Mouse (Mus musculus): ENCODE measurements around the gene Kcnc1. TPM values are rescaled to one million over a fixed set of nuclear protein-coding genes. Genes with fewer than 3 reads are reported as not detected.
A peak's percentile ranks its signal among the peaks of the same experiment; 100 is the strongest.

Kcnc1 gene
- polyA plus RNA-seq, 1 experiment from 2014 or later, result 0.50 TPM

- WGBS, result 93% methylated on average over 3 of the region's 3 CpGs
- H3K9me3 ChIP-seq (ENCODE audit: control insufficient read depth, low read length), result no peaks in the 10 kb centered on the region
- H3K9ac ChIP-seq (ENCODE audit: low read depth, low read length), result no peak overlapping the region
- peaks cover 10% of the 10 kb centered on the region for H3K4me1 ChIP-seq (ENCODE audit: control insufficient read depth, insufficient read depth, low read length)
- H3K4me3 ChIP-seq (ENCODE audit: low read length), result no peak overlapping the region
- H3K4me2 ChIP-seq (ENCODE audit: low read depth, low read length), result no peak overlapping the region
- ATAC-seq, result no peak
- H3K27me3 ChIP-seq (replicated peaks; ENCODE audit: control insufficient read depth, insufficient read depth, low read length), result no peaks in the 10 kb centered on the region
- no peaks in the 10 kb centered on the region for H3K36me3 ChIP-seq (ENCODE audit: control insufficient read depth, insufficient read depth, low read length)
- H3K27ac ChIP-seq (ENCODE audit: low read length), result no peak overlapping the region
Observed at GRCm38 (mm10) chr7:46477456-46477855, 81.2 kb downstream of the Kcnc1 start.

- WGBS, result 63% methylated on average over 6 of the region's 6 CpGs
- Histone ChIP-seq H3K36me3 (ENCODE audit: control insufficient read depth, insufficient read depth, low read length) (no peaks in the 10 kb centered on the region), H3K9me3 (ENCODE audit: control insufficient read depth, low read length) (no peaks in the 10 kb centered on the region), H3K27ac (ENCODE audit: low read length) (no peak overlapping the region), H3K27me3 (replicated peaks; ENCODE audit: control insufficient read depth, insufficient read depth, low read length) (no peaks in the 10 kb centered on the region), H3K9ac (ENCODE audit: low read depth, low read length) (no peak overlapping the region), H3K4me3 (ENCODE audit: low read length) (no peak overlapping the region), H3K4me2 (ENCODE audit: low read depth, low read length) (no peak overlapping the region), H3K4me1 (ENCODE audit: control insufficient read depth, insufficient read depth, low read length) (peaks cover 8% of the 10 kb centered on the region)
- no peak for ATAC-seq
Observed at GRCm38 (mm10) chr7:46479793-46480192, 83.5 kb downstream of the Kcnc1 start.

- Histone ChIP-seq H3K36me3 (ENCODE audit: control insufficient read depth, insufficient read depth, low read length) (no peaks in the 10 kb centered on the region), H3K27ac (ENCODE audit: low read length) (no peak overlapping the region), H3K4me3 (ENCODE audit: low read length) (no peak overlapping the region), H3K9me3 (ENCODE audit: control insufficient read depth, low read length) (no peaks in the 10 kb centered on the region), H3K27me3 (replicated peaks; ENCODE audit: control insufficient read depth, insufficient read depth, low read length) (no peaks in the 10 kb centered on the region), H3K4me2 (ENCODE audit: low read depth, low read length) (no peak overlapping the region), H3K4me1 (ENCODE audit: control insufficient read depth, insufficient read depth, low read length) (peaks cover 8% of the 10 kb centered on the region), H3K9ac (ENCODE audit: low read depth, low read length) (no peak overlapping the region)
- ATAC-seq, result peak; percentile 59
- 56% methylated on average over 2 of the region's 2 CpGs for WGBS
Observed at GRCm38 (mm10) chr7:46482099-46482531, 85.8 kb downstream of the Kcnc1 start.

DNA sequence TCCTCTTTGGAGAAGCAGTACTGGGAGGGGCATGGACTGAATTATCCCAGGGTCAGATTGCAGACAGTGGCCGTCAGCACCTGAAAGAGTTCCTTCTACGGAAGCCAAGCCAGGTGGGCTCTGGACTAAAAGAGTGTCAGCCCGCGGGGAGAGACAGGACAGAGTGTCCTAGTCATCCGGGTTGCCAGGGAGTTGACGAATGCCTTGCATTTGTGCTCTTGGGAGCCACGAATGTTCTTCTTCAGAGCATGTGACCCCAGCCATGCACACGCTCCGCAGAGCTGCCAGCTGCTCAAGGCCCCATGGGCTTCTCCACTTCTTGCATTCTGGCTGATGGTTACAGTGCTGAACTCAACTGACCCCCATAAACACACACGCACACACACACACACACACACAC, 86.8 kb downstream of the Kcnc1 start:
- Histone ChIP-seq H3K4me3 (ENCODE audit: low read length) (no peak overlapping the region), H3K36me3 (ENCODE audit: control insufficient read depth, insufficient read depth, low read length) (no peaks in the 10 kb centered on the region), H3K9ac (ENCODE audit: low read depth, low read length) (no peak overlapping the region), H3K4me2 (ENCODE audit: low read depth, low read length) (no peak overlapping the region), H3K9me3 (ENCODE audit: control insufficient read depth, low read length) (no peaks in the 10 kb centered on the region), H3K27me3 (replicated peaks; ENCODE audit: control insufficient read depth, insufficient read depth, low read length) (no peaks in the 10 kb centered on the region), H3K4me1 (ENCODE audit: control insufficient read depth, insufficient read depth, low read length) (peaks cover 8% of the 10 kb centered on the region), H3K27ac (ENCODE audit: low read length) (no peak overlapping the region)
- ATAC-seq, result no peak
- WGBS, result 63% methylated on average over 10 of the region's 10 CpGs

DNA sequence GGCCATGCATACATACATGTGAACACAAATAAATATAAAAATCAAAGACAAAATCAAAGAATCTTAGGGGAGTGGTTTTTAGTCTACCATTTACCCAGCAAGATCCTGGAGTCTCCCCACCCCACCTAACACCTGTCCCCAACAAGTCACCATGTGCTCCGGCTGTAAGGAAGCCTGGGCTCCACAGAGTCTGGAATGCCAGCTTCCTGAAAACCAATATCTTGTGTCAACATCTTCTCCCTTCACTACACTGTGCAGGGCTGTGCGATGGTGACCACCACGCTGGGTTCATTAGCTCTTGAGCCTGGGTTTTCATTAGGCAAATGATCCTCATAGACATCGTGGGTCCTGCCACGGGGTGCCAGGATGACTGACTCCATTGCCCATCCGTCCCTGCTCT, 87.9 kb downstream of the Kcnc1 start:
- H3K9ac ChIP-seq (ENCODE audit: low read depth, low read length), result no peak overlapping the region
- H3K27me3 ChIP-seq (replicated peaks; ENCODE audit: control insufficient read depth, insufficient read depth, low read length), result no peaks in the 10 kb centered on the region
- no peaks in the 10 kb centered on the region for H3K36me3 ChIP-seq (ENCODE audit: control insufficient read depth, insufficient read depth, low read length)
- no peaks in the 10 kb centered on the region for H3K9me3 ChIP-seq (ENCODE audit: control insufficient read depth, low read length)
- no peak for ATAC-seq
- H3K4me1 ChIP-seq (ENCODE audit: control insufficient read depth, insufficient read depth, low read length), result peaks cover 8% of the 10 kb centered on the region
- H3K4me2 ChIP-seq (ENCODE audit: low read depth, low read length), result no peak overlapping the region
- H3K27ac ChIP-seq (ENCODE audit: low read length), result no peak overlapping the region
- WGBS, result 77% methylated on average over 6 of the region's 6 CpGs
- H3K4me3 ChIP-seq (ENCODE audit: low read length), result no peak overlapping the region

- no peak for ATAC-seq
- H3K27me3 ChIP-seq (replicated peaks; ENCODE audit: control insufficient read depth, insufficient read depth, low read length), result no peaks in the 10 kb centered on the region
- H3K4me3 ChIP-seq (ENCODE audit: low read length), result no peak overlapping the region
- H3K4me1 ChIP-seq (ENCODE audit: control insufficient read depth, insufficient read depth, low read length), result peaks cover 8% of the 10 kb centered on the region
- WGBS, result 86% methylated on average over 5 of the region's 5 CpGs
- no peaks in the 10 kb centered on the region for H3K9me3 ChIP-seq (ENCODE audit: control insufficient read depth, low read length)
- H3K27ac ChIP-seq (ENCODE audit: low read length), result no peak overlapping the region
- H3K36me3 ChIP-seq (ENCODE audit: control insufficient read depth, insufficient read depth, low read length), result no peaks in the 10 kb centered on the region
- no peak overlapping the region for H3K9ac ChIP-seq (ENCODE audit: low read depth, low read length)
- H3K4me2 ChIP-seq (ENCODE audit: low read depth, low read length), result no peak overlapping the region
Observed at GRCm38 (mm10) chr7:46486761-46487160, 90.5 kb downstream of the Kcnc1 start.

GRCm38 (mm10) chr7:46487354-46487753, 91.1 kb downstream of the Kcnc1 start:
- H3K36me3 ChIP-seq (ENCODE audit: control insufficient read depth, insufficient read depth, low read length), result no peaks in the 10 kb centered on the region
- no peak overlapping the region for H3K4me3 ChIP-seq (ENCODE audit: low read length)
- peaks cover 2% of the 10 kb centered on the region; the same call in 1 of the 2 replicates for H3K4me1 ChIP-seq (ENCODE audit: control insufficient read depth, insufficient read depth, low read length)
- no peak overlapping the region for H3K27ac ChIP-seq (ENCODE audit: low read length)
- WGBS, result 51% methylated on average over 4 of the region's 4 CpGs
- ATAC-seq, result no peak
- H3K4me2 ChIP-seq (ENCODE audit: low read depth, low read length), result no peak overlapping the region
- no peaks in the 10 kb centered on the region for H3K9me3 ChIP-seq (ENCODE audit: control insufficient read depth, low read length)
- H3K27me3 ChIP-seq (replicated peaks; ENCODE audit: control insufficient read depth, insufficient read depth, low read length), result no peaks in the 10 kb centered on the region
- H3K9ac ChIP-seq (ENCODE audit: low read depth, low read length), result no peak overlapping the region

Other genes with a start within 250 kb of the Kcnc1 start
- 4.8 and 6.2 TPM in 2 replicates for gene Abcc8, start 216.5 kb upstream of the Kcnc1 start, polyA plus RNA-seq (2015; fragmentation: Nextera tagmentation; extraction: Ambion mirVana)
- gene Ush1c, start 158.0 kb upstream of the Kcnc1 start, polyA plus RNA-seq (2015; fragmentation: Nextera tagmentation; extraction: Ambion mirVana), result 96.4 and 113 TPM in 2 replicates
- gene Otog, start 155.5 kb upstream of the Kcnc1 start, polyA plus RNA-seq (2015; fragmentation: Nextera tagmentation; extraction: Ambion mirVana), result 0.07 TPM in 1 of 2 replicates, not detected in the other
- 0.07 and 0.12 TPM in 2 replicates for gene Myod1, start 20.0 kb upstream of the Kcnc1 start, polyA plus RNA-seq (2015; fragmentation: Nextera tagmentation; extraction: Ambion mirVana)
- 14.6 and 14.7 TPM in 2 replicates for gene Sergef, start 243.3 kb downstream of the Kcnc1 start, polyA plus RNA-seq (2015; fragmentation: Nextera tagmentation; extraction: Ambion mirVana)

All from intestine, embryonic 16.5 days (tissue).